Mouse (Mus musculus): ENCODE results near the gene Pnlip. TPM values are rescaled to one million over a fixed set of nuclear protein-coding genes. Genes with fewer than 3 reads are reported as not detected.

Gene Pnlip
- not detected in 2 replicates for total RNA-seq (2017)

DNA sequence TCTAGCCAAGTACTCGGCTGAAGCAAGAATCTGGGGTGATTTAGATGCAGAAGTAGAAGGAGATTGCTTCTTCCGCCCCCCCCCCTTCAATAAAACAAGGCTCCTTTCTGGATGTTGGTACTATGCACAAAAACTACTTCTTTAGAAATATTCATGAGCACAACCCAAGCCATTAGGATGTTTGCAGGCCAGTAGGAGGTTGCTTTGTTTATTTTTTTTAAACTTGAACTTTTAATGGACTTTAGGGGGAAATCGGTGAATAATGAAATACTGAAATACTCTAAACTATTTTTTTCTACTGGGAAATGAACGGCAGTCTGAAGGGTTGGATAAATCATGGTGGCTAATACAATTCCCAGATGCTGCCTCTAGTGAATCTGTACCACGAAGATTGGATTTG is at the start of gene Pnlip:
Pnlip (plus strand) TSS at position 301 of the 400 bp plus-strand sequence.
- ATAC-seq (replicated peaks in 1 of 2; ENCODE audit: insufficient read depth in 1 of 2, low FRiP score in 2 of 2, low TSS enrichment in 1 of 2, low read depth in 1 of 2, poor library complexity in 2 of 2, severe bottlenecking in 2 of 2) = no peak

DNA sequence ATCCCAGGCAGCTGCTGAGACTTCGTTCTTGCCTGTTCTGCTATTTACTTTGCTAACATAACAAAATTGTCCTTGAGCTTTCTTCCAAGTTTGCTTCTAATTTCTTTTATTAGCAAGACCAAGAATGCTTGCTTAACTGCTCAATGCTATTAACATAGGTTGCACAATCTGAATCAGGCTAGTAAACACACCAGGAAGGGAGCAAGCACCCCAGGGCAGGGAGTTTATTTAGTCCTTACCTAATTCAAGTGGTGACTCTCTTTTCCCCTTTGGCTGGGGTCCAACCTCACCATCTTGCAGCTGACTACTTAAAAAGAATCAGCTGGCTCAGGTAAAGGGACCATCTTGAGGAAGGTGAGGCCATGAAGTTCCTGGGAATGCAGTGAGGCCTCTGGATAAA is 42.6 kb upstream of the Pnlip start:
- ATAC-seq (replicated peaks in 1 of 2; ENCODE audit: insufficient read depth in 1 of 2, low FRiP score in 2 of 2, low TSS enrichment in 1 of 2, low read depth in 1 of 2, poor library complexity in 2 of 2, severe bottlenecking in 2 of 2) = no peak

DNA sequence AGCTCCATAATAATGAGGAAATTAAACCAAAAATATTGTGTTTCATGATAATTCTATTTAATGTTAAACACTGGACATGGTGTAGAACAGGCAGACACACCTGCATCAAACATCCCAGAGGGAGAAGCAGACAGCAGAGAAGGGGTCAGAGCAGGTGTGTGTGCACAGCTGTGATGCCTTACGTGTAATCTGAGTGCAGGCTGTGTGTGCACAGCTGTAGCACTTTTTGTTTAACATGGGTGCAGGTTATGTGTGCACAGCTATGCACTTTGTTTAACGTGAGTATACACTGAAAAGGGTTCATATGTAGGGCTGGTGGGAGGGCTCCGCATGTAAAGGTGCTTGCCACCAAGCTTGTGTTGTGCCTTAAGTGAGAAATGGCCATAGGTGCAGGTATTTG is 39.6 kb upstream of the Pnlip start:
- ATAC-seq (replicated peaks in 1 of 2; ENCODE audit: insufficient read depth in 1 of 2, low FRiP score in 2 of 2, low TSS enrichment in 1 of 2, low read depth in 1 of 2, poor library complexity in 2 of 2, severe bottlenecking in 2 of 2) = no peak

DNA sequence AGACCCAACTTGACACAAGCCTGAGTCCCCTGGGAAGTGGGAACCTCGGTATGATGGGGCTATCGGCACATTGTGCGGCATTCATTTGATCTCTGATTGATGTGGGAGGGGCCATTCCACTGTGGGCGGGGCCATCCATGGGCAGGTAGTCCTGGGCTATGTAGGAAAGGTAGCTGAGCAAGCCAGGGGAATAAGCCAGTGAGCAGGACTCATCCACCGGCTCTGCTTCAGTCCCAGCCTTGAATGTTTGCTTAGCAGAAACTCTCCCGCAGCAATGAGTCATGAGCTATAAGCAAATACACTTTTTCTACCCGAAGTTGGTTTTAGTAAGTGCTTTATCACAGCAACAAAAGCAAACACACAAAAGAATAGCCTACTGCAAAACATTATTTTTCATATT is 35.7 kb upstream of the Pnlip start:
- ATAC-seq (replicated peaks in 1 of 2; ENCODE audit: insufficient read depth in 1 of 2, low FRiP score in 2 of 2, low TSS enrichment in 1 of 2, low read depth in 1 of 2, poor library complexity in 2 of 2, severe bottlenecking in 2 of 2) = no peak

DNA sequence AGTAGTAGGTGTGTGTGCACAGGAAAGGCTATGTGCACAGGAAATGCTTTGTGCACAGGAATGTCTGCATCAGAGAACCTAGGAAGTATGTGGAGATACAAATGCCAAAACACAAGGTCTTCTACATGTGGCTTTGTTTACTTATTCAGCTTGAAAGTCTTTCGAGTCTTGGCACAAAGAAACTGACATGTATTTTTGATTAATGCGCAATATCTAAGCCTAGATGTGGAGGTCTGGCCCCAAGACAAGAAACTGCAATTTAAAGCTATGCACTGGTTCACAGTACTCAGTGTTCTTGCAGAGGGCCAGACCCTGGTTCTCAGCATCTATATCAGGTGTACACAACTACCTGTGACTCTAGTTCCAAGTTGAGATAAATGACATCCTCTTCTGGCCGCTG is 31.6 kb upstream of the Pnlip start:
- ATAC-seq (replicated peaks in 1 of 2; ENCODE audit: insufficient read depth in 1 of 2, low FRiP score in 2 of 2, low TSS enrichment in 1 of 2, low read depth in 1 of 2, poor library complexity in 2 of 2, severe bottlenecking in 2 of 2) = no peak

DNA sequence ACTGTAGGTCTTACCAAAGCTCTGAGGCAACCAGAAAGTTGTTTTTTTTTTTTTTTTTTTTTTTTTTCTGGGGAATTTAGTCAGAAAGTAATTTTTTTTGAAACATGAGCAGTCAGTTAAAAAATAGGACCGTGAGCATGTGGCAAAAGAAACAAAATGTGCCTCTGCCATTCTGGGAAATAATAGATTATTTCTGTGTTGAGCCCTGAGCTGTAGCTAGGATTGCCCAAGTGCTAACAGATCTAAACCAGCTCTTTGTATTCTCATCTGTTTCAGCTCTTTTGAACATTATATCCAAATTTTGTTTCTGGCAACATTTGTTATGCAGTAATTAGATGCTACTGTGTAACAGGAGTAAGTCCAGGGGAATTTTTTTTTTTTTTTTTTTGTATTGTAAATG is 30.7 kb upstream of the Pnlip start:
- ATAC-seq (replicated peaks in 1 of 2; ENCODE audit: insufficient read depth in 1 of 2, low FRiP score in 2 of 2, low TSS enrichment in 1 of 2, low read depth in 1 of 2, poor library complexity in 2 of 2, severe bottlenecking in 2 of 2) = no peak

DNA sequence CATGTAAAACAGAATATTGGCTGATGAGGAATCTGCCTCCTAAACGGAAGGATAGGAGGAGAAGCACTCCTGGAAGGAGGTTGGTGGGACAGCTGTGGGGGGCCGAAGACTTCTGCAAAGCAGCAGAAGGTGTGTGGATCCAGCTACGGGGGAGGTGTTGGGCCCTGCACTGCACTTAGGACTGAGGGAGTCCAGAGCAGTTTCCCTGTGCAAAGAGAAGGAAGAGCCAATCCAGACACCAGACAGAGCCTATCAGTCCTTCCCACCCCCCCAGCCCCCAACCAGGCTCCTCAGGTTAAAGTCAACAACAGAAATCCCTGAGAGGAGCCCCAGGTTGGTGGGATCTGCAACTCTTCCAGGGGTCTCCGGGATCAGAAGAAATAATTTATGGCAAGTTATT is 27.5 kb upstream of the Pnlip start:
- no peak for ATAC-seq (replicated peaks in 1 of 2; ENCODE audit: insufficient read depth in 1 of 2, low FRiP score in 2 of 2, low TSS enrichment in 1 of 2, low read depth in 1 of 2, poor library complexity in 2 of 2, severe bottlenecking in 2 of 2)

DNA sequence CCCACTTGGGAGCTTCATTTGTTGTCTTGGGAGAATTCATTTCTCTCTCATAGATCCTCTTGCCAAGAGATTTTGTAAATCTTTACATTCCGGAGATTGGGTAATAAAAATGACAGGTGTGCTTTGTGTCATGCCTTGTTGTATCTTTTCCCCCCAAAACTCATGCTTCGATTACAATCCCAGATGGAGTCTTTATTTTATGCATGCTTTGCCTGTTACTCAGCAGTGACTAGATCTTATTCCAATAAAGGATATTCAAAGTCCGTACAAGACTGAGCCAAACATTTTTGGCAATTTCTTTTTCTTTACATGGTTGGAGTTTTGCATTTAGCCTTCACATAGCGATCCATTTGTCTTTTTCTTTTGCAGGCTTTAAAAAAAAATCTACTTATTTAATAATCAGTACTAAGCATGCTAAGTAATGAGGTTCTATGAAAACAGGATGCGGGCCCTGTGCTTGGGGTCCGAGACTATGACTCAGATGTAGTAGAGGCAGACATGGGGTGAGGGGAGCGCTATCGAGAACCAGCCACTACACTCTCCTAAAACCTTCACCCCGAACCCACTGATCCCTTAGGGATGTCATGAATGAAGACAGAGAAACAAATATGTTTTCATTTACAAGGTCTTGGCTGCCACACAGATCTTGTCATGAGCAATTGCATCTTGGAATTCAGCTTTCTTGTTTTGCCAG is 26.9 kb upstream of the Pnlip start:
- no peak for ATAC-seq (replicated peaks in 1 of 2; ENCODE audit: insufficient read depth in 1 of 2, low FRiP score in 2 of 2, low TSS enrichment in 1 of 2, low read depth in 1 of 2, poor library complexity in 2 of 2, severe bottlenecking in 2 of 2)

DNA sequence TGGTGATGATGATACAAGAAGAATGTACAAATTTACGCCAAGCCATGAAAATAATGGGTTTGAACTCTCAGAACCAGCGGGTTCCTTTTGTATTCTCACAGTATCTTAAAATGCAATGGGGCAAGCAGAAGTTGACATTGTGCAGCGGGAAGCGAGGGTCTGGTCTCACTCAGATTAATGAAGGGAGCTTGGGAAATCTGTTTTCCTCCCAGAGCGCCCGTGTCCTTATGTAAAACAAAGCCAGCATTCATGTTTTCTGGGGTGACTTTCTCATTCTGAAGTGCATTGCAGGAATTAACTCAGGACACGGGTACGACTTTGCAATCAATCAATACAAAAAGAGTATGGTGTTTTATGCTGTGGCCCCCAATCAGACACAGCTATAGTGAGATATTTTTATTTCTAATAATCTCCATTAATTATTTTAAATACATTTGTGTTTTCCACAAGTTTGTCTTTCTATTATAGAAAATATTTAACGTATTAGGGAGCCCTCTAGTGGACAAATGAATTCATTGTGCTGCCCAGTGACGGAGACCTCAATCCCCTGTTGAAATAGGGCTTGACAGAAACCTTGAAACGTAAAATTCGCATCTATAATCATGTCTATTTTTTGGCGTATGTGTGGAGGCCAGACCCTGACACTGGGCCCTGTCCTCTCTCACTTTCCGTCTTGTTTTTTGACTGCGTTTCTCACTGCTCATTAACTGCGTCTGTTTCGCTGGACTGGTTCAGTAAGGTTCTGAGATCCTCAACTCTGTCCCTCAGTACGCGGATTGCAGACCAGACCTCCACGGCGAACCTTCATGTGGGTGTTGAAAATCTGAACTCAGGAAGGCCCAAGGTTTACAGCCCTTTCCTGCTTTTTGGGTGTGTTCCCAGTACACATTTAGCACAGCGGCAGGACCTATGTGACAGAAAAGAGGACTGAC is 24.6 kb upstream of the Pnlip start:
- ATAC-seq (replicated peaks in 1 of 2; ENCODE audit: insufficient read depth in 1 of 2, low FRiP score in 2 of 2, low TSS enrichment in 1 of 2, low read depth in 1 of 2, poor library complexity in 2 of 2, severe bottlenecking in 2 of 2) = 0 out of 4 replicates have a peak, but pooled peaks of 1 of the 2 experiments have one; percentile 22

DNA sequence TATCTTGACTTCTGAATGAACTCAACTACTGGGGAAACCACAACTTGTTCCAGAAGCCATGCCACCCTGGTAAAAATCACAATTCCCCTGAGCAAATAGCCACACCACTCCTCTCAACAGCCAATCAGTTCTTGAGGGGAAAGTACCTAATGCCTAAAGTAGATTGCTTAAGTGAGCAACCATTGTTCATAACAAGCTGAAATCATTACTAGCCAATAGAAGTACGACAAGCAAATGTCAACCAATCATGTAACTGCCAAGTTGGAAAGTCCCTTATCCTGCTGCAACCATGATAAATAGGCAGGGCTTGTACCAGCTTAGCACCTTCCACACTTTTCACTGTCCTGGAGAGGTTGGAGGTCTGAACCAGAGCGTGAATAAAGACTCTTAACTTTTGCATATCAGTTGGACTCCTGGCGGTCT is 22.9 kb upstream of the Pnlip start:
- no peak for ATAC-seq (replicated peaks in 1 of 2; ENCODE audit: insufficient read depth in 1 of 2, low FRiP score in 2 of 2, low TSS enrichment in 1 of 2, low read depth in 1 of 2, poor library complexity in 2 of 2, severe bottlenecking in 2 of 2)

DNA sequence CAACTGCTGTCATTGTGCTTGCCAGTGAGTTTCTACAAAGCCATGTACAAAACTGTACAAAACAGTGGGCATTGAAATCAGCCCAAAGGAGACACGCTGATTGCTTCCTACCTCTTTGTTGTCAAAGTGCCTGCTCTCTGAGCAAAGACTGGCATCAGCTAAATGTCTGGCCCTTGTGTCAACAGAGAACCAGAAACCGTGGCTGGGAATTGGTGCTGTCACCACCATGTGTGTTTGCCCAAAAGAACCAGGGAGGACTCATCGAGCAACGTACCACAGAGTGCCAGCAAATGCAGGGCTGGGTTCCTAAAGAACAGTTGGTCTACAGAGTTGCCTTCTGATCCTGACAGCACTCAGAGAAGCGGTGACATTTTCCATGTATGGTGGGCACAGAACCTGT is 2.3 kb upstream of the Pnlip start:
- ATAC-seq (replicated peaks in 1 of 2; ENCODE audit: insufficient read depth in 1 of 2, low FRiP score in 2 of 2, low TSS enrichment in 1 of 2, low read depth in 1 of 2, poor library complexity in 2 of 2, severe bottlenecking in 2 of 2) = no peak

DNA sequence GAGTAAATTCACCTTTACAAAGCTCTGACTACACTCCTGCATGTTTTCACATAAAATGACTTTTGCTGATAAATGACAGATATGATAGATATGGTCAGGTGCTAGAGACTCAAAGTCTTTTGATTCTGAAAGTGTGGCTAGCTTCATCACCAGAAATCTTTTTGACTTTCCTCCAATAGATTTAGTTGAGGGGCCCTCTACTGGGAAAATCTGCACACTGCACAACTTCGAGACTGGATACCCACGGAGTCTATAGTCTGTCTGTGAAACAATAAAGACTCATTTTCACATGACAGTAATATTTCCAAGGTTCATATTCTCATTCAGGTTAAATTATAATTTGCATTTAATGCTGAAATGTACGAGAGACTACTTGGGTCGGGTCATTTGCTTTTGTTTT is 9.8 kb downstream of the Pnlip start:
- no peak for ATAC-seq (replicated peaks in 1 of 2; ENCODE audit: insufficient read depth in 1 of 2, low FRiP score in 2 of 2, low TSS enrichment in 1 of 2, low read depth in 1 of 2, poor library complexity in 2 of 2, severe bottlenecking in 2 of 2)

DNA sequence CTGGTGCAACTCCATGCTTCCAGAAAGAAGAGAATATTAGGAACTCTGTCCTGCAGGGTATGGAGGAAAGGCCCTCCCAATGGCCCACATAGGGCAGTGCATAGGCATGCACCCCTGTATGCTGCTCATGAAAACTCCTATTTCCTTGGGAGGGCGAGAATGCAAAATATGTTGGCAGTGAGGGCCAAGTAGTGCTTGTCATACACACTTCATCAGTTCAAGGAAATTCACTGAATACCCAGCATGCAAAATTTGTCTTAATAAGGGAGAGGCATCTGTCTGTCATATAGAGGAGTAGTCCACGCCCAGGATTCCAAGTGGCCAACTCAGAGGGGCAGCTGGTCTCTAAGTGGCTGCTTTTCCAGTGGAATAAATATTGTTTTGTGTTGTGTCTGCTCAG is 11.0 kb downstream of the Pnlip start:
- ATAC-seq (replicated peaks in 1 of 2; ENCODE audit: insufficient read depth in 1 of 2, low FRiP score in 2 of 2, low TSS enrichment in 1 of 2, low read depth in 1 of 2, poor library complexity in 2 of 2, severe bottlenecking in 2 of 2) = no peak

DNA sequence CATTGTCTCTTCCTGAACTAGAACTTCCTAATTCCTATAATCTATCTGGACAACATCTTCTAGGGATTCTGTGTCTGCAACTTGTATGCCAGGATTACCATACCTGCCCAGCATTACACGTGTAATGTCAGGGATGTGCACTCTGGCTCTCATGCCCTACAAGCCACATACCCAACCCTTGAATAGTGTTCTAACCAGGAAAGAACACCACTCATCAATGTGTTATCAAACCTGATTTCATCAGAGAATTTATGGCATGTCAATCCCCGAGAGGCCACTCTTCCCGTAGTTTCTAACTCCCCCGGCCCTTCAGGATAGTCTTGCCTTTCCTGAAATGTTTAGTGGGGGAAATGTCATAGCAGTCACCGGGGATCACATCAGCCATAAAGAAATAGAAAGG is 12.6 kb downstream of the Pnlip start:
- ATAC-seq (replicated peaks in 1 of 2; ENCODE audit: insufficient read depth in 1 of 2, low FRiP score in 2 of 2, low TSS enrichment in 1 of 2, low read depth in 1 of 2, poor library complexity in 2 of 2, severe bottlenecking in 2 of 2) = no peak

DNA sequence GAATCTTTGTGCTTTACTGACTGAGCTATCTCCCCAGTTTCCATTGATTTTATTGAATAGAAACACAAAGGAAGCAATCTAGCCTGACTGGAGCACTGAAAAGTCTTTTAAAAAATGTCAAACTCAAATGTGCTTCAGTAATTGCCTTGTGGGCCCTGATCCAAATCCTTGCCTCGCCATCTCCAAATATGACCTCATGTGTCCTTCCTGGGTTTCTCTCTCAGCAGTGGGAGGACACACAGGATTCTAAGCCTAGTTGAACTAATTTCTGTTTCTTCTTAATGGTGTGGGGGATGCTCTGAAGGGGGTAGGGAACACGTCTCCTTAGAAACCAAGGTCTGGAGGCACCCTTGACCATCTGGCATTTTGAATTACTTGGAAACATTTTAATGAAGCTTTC is 22.3 kb downstream of the Pnlip start:
- ATAC-seq (replicated peaks in 1 of 2; ENCODE audit: insufficient read depth in 1 of 2, low FRiP score in 2 of 2, low TSS enrichment in 1 of 2, low read depth in 1 of 2, poor library complexity in 2 of 2, severe bottlenecking in 2 of 2) = no peak

DNA sequence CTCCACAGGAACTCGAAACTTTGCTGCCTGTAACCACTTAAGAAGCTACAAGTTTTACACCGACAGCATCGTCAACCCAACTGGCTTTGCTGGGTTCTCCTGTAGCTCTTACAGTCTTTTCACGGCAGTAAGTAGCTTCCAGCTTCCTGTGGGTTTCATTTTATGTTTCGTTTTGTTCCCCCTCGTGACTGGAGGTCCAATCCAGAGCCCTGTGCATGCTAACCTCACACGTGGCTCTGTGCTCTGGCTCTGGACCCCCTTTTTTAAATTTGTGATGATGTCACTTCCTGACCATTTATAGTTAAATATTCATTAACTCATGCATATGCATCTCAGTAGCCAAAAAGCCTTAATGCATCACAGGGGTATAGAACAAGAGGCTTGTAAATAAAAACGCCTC is 24.8 kb downstream of the Pnlip start:
- ATAC-seq (replicated peaks in 1 of 2; ENCODE audit: insufficient read depth in 1 of 2, low FRiP score in 2 of 2, low TSS enrichment in 1 of 2, low read depth in 1 of 2, poor library complexity in 2 of 2, severe bottlenecking in 2 of 2) = peak; percentile 64 to 65

DNA sequence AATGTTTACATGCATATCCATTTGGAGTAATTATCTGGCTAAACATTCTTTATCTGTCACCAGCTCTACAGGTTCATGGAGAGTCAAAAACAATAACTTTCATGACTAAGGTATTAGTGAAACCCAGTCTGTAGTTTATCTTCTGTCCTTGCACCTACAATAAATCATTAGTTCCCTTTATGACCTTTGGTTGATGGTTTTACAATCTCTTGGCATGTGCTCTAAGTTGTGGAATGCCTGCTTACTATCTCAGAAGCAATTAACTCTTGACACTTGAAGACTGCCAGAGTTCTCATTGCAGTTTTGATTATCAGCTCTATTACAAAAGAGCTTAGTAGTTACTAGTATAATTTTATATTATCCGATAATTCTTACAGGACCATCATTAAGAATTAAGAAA is 36.6 kb downstream of the Pnlip start:
- ATAC-seq (replicated peaks in 1 of 2; ENCODE audit: insufficient read depth in 1 of 2, low FRiP score in 2 of 2, low TSS enrichment in 1 of 2, low read depth in 1 of 2, poor library complexity in 2 of 2, severe bottlenecking in 2 of 2) = no peak

DNA sequence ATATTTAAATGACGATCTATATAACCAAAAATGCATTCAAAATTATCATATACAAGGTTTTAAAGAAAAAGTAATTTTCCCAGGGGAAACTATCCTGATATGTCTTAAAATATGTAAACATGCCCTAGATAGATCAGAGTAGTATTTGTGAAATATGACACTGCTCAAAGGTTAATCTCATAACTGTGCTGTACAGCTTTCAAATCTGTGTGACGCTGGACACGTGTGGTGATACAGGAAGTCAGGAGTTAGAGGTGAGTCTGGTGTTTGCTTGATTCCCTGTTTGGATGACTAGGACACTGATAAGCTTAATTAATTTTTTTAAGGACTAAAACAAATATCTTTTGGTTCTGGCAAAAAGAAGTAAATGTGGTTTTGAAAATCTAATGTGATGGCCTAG is 43.0 kb downstream of the Pnlip start:
- ATAC-seq (replicated peaks in 1 of 2; ENCODE audit: insufficient read depth in 1 of 2, low FRiP score in 2 of 2, low TSS enrichment in 1 of 2, low read depth in 1 of 2, poor library complexity in 2 of 2, severe bottlenecking in 2 of 2) = no peak

DNA sequence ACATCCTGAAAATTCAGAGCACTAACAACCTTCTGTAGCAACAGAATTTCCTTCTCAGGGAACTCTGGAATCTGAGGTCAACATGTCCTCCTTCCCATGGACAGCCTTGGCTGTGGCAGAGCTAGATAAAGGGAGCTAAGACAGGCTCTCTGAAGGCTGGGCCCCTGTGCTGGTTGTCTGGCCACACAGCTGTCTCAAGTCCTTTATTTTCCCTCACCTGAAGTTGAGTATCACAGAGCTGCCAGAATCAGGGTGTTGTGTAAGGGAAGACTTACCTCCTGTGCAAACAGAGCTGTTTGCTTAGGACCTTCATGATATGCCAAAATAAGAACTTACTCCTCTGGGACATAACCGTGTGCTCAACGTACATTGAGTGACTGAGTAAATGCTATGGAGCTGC is 43.9 kb downstream of the Pnlip start:
- ATAC-seq (replicated peaks in 1 of 2; ENCODE audit: insufficient read depth in 1 of 2, low FRiP score in 2 of 2, low TSS enrichment in 1 of 2, low read depth in 1 of 2, poor library complexity in 2 of 2, severe bottlenecking in 2 of 2) = no peak

Data from hematopoietic stem cell, adult 5-6 weeks (primary cell).